Comparison of ENCODE assay signal across 8 mouse cellular contexts in the genomic region with DNA sequence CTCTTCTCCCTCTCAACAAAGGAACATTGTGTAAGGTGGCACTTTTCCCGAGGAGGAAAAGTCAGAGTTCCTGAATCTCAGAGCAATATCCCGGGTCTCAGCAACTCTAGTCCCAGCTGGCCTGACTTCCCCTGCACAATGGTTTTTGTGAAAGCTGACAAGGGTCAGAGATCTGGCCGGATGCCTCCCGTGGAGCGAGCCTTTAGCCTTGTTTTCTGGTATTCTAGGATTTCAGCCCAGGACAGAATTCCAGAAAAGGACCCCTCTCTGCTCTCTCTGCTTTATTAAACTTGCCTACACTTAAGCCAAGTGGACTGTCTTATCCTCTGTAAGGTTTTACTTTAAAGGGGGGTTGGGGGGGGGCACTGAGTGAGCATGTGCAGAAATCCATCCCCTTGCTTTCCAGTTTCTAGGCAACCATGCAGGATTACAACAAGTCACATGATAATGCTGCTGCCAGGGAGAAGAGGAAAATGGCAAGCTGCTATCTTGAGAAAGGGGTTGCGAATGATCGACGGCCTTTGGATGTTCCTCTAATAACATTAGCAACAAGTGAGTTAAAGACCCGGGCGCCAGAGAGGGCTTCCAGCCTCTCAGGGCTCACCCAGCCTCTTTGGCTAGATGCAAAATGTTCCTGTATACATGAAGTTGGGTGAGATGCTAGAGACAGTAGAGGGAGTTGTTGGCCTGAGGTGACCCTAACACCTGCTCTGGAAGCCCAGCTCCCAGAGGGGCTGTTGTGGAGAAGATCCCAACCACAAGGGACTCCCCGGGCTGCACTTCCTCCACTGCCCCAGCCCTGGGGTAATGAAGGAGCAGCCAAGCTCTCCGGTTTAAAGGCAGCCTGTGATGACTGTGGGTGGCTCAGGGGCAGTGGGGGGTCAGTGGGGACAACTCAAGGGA. TPM values are rescaled to one million over a fixed set of nuclear protein-coding genes. Genes with fewer than 3 reads are reported as not detected.
A peak's percentile ranks its signal among the peaks of the same experiment; 100 is the strongest.
DNase-seq lines count a peak whose midpoint lies in the region; ATAC-seq lines count a peak whose summit lies in the region.

No protein-coding gene starts in this region.

- H3K27me3 ChIP-seq in lung, embryonic 16.5 days (ENCODE audit: control insufficient read depth, insufficient read depth, low read depth, low read length) = no peaks in the 10 kb centered on the region
- H3K27me3 ChIP-seq in forebrain, embryonic 13.5 days = no peaks in the 10 kb centered on the region
- H3K27me3 ChIP-seq in kidney, embryonic 14.5 days (ENCODE audit: control insufficient read depth, insufficient read depth, low read length) = no peaks in the 10 kb centered on the region
- no peaks in the 10 kb centered on the region for H3K27me3 ChIP-seq in neural tube, embryonic 12.5 days (replicated peaks)

- H3K36me3 ChIP-seq in lung, embryonic 16.5 days (ENCODE audit: control insufficient read depth, insufficient read depth, low read length) = no peaks in the 10 kb centered on the region
- no peaks in the 10 kb centered on the region for H3K36me3 ChIP-seq in forebrain, embryonic 13.5 days (ENCODE audit: poor library complexity, severe bottlenecking)
- no peaks in the 10 kb centered on the region for H3K36me3 ChIP-seq in kidney, embryonic 14.5 days (ENCODE audit: control insufficient read depth, insufficient read depth, low read length)
- H3K36me3 ChIP-seq in neural tube, embryonic 12.5 days = no peaks in the 10 kb centered on the region

- H3K9ac ChIP-seq in lung, embryonic 16.5 days (ENCODE audit: low read length) = no peak overlapping the region
- 0 out of 2 replicates have a peak overlapping the region, but pooled peaks have one; percentile 10 for H3K9ac ChIP-seq in forebrain, embryonic 13.5 days
- H3K9ac ChIP-seq in kidney, embryonic 14.5 days (ENCODE audit: low read depth, low read length) = no peak overlapping the region
- H3K9ac ChIP-seq in neural tube, embryonic 12.5 days = no peak overlapping the region

- 0 out of 2 replicates have a peak, but pooled peaks cover 3% of the 10 kb centered on the region for H3K9me3 ChIP-seq in lung, embryonic 16.5 days (ENCODE audit: control insufficient read depth, low read length)
- H3K9me3 ChIP-seq in forebrain, embryonic 13.5 days (replicated peaks) = no peaks in the 10 kb centered on the region; the same call in 1 of the 2 replicates
- H3K9me3 ChIP-seq in kidney, embryonic 14.5 days (ENCODE audit: control insufficient read depth, low read length) = peaks cover 8% of the 10 kb centered on the region
- 0 out of 2 replicates have a peak, but pooled peaks cover 7% of the 10 kb centered on the region for H3K9me3 ChIP-seq in neural tube, embryonic 12.5 days

- peak overlapping the region; percentile 48 for H3K27ac ChIP-seq in lung, embryonic 16.5 days (ENCODE audit: low read length)
- peak overlapping the region; percentile 37; the same call in 1 of the 2 replicates for H3K27ac ChIP-seq in forebrain, embryonic 13.5 days
- H3K27ac ChIP-seq in kidney, embryonic 14.5 days (ENCODE audit: low read depth, low read length) = peak overlapping the region; percentile 62; the same call in 1 of the 2 replicates
- H3K27ac ChIP-seq in neural tube, embryonic 12.5 days = no peak overlapping the region

- ATAC-seq in lung, embryonic 16.5 days (ENCODE audit: low read depth) = no peak
- ATAC-seq in forebrain, embryonic 13.5 days = no peak
- ATAC-seq in kidney, embryonic 14.5 days (ENCODE audit: low FRiP score, low TSS enrichment) = no peak
- no peak for ATAC-seq in neural tube, embryonic 12.5 days (ENCODE audit: low FRiP score, low read depth)

- DNase-seq in lung, postnatal 25 days (ENCODE audit: low spot score) = no peak
- DNase-seq in adrenal gland, postnatal 4 days (ENCODE audit: low spot score in 2 of 2) = no peak
- no peak for DNase-seq in gastrocnemius, postnatal 14 days
- no peak for DNase-seq in thymus, postnatal 25 days

- H3K4me2 ChIP-seq in lung, embryonic 16.5 days (ENCODE audit: low read depth, low read length) = no peak overlapping the region
- peak overlapping the region; percentile 29 for H3K4me2 ChIP-seq in forebrain, embryonic 13.5 days
- no peak overlapping the region; the same call in 1 of the 2 replicates for H3K4me2 ChIP-seq in kidney, embryonic 14.5 days (replicated peaks; ENCODE audit: low read depth, low read length)
- H3K4me2 ChIP-seq in neural tube, embryonic 12.5 days (replicated peaks) = peak overlapping the region; percentile 33

- H3K4me1 ChIP-seq in lung, embryonic 16.5 days (replicated peaks; ENCODE audit: control insufficient read depth, insufficient read depth, low read length) = peaks cover 21% of the 10 kb centered on the region
- H3K4me1 ChIP-seq in forebrain, embryonic 13.5 days = peaks cover 20% of the 10 kb centered on the region
- peaks cover 14% of the 10 kb centered on the region for H3K4me1 ChIP-seq in kidney, embryonic 14.5 days (ENCODE audit: control insufficient read depth, insufficient read depth, low read length)
- H3K4me1 ChIP-seq in neural tube, embryonic 12.5 days = peaks cover 22% of the 10 kb centered on the region

- no peak overlapping the region for H3K4me3 ChIP-seq in lung, embryonic 16.5 days (ENCODE audit: low read length)
- H3K4me3 ChIP-seq in forebrain, embryonic 13.5 days = no peak overlapping the region
- no peak overlapping the region for H3K4me3 ChIP-seq in kidney, embryonic 14.5 days (ENCODE audit: low read length)
- no peak overlapping the region for H3K4me3 ChIP-seq in neural tube, embryonic 12.5 days

- intact Hi-C loops in gastrocnemius, postnatal 14 days (cut with DNase I; ENCODE audit: low total_unique reads) = no loop called here

- 12% methylated on average over 12 of the region's 12 CpGs for WGBS in lung, embryonic 16.5 days
- 9% methylated on average over 12 of the region's 12 CpGs for WGBS in forebrain, embryonic 13.5 days
- 24% methylated on average over 12 of the region's 12 CpGs for WGBS in kidney, embryonic 14.5 days
- 9% methylated on average over 12 of the region's 12 CpGs for WGBS in neural tube, embryonic 12.5 days

RNA-seq across cellular contexts. Expression of gene Axin2, which starts 2.5 kb away (rescaled TPM):
- polyA plus RNA-seq in lung, embryonic 16.5 days (2015; fragmentation: Nextera tagmentation; extraction: Ambion mirVana) = 7.8 and 8.5 TPM in 2 replicates
- 9.6 and 11.4 TPM in 2 replicates for polyA plus RNA-seq in forebrain, embryonic 13.5 days (2015; fragmentation: Nextera tagmentation; extraction: Ambion mirVana)
- polyA plus RNA-seq in kidney, embryonic 14.5 days (2014; fragmentation: Nextera tagmentation; extraction: Ambion mirVana) = 8.0 and 11.5 TPM in 2 replicates
- 13.6 and 15.4 TPM in 2 replicates for polyA plus RNA-seq in neural tube, embryonic 12.5 days (2016; fragmentation: Nextera tagmentation; extraction: Ambion mirVana)
- 10 to 100 TPM; 48.9 to 52.8 TPM for total RNA-seq in adrenal gland, postnatal 4 days (2021)
- total RNA-seq in gastrocnemius, postnatal 14 days (2021) = 1 to 10 TPM; 8.3 to 8.5 TPM

Comparison
In these comparisons a context has a peak if more than half of its experiments do, and no peak if none do; other contexts are left out.
1. H3K4me2 ChIP-seq: peak in forebrain, embryonic 13.5 days (single experiment) and neural tube, embryonic 12.5 days (single experiment); none in lung, embryonic 16.5 days (single experiment) and kidney, embryonic 14.5 days (single experiment).